Mouse (Mus musculus) intestine, postnatal 0 days (tissue): ENCODE measurements at regions not wholly inside any gene's neighbourhood (a gene's known extent, or its start where the extent isn't known, plus 50 kb on each side); places are given as distances from the start of the nearest gene placed in this dataset.

ENCODE experiments used
- ATAC-seq: fragments of 200-750 bp; cut with Nextera tagmentation; 2 replicates; pipeline ENCODE4 v1.8.0; 2017; ENCODE audit warnings: mild to moderate bottlenecking, moderate TSS enrichment, moderate library complexity
- H3K27ac ChIP-seq: fragments of 300-500 bp; sonication (generic); 2 replicates; pipeline ENCODE4 v1.5.1; 2014; ENCODE audit warnings: mild to moderate bottlenecking, low read depth, low read length, moderate library complexity
- H3K27me3 ChIP-seq: fragments of 300-500 bp; sonication (generic); replicated peaks from 2 replicates; pipeline ENCODE4 v1.6.1; 2014; ENCODE audit warnings: low read length, mixed read lengths; ENCODE audit not compliant: control insufficient read depth, insufficient read depth
- H3K36me3 ChIP-seq: fragments of 300-500 bp; sonication (generic); 2 replicates; pipeline ENCODE4 v1.6.1; 2014; ENCODE audit warnings: mild to moderate bottlenecking, moderate library complexity; ENCODE audit not compliant: control insufficient read depth, insufficient read depth
- H3K4me1 ChIP-seq: fragments of 300-500 bp; sonication (generic); replicated peaks from 2 replicates; pipeline ENCODE4 v1.6.1; 2014; ENCODE audit warnings: antibody characterized with exemption, low read length, mixed read lengths; ENCODE audit not compliant: control insufficient read depth, insufficient read depth
- H3K4me2 ChIP-seq: fragments of 300-500 bp; sonication (generic); replicated peaks from 2 replicates; pipeline ENCODE4 v1.6.1; 2014; ENCODE audit warnings: low read depth, mild to moderate bottlenecking, moderate library complexity
- H3K4me3 ChIP-seq: fragments of 300-500 bp; sonication (generic); 2 replicates; pipeline ENCODE4 v1.5.1; 2014; ENCODE audit warnings: low read depth, low read length
- H3K9ac ChIP-seq: fragments of 300-500 bp; sonication (generic); 2 replicates; pipeline ENCODE4 v1.6.1; 2014; ENCODE audit warnings: mild to moderate bottlenecking, low read depth, low read length
- H3K9me3 ChIP-seq: fragments of 300-500 bp; sonication (generic); 2 replicates; pipeline ENCODE4 v1.6.1; 2016; ENCODE audit warnings: mixed run types; ENCODE audit not compliant: control insufficient read depth
- CTCF ChIP-seq: sonication (generic); IDR thresholded peaks from 2 replicates; pipeline ENCODE4 v1.5.1; 2016; ENCODE audit warnings: low read depth, mild to moderate bottlenecking, control low read depth, antibody characterized with exemption, moderate library complexity
- WGBS: fragments of 180-500 bp; shearing (Covaris S2); extraction: QIAGEN DNeasy Blood & Tissue Kit; methylation state at CpG from one replicate; pipeline ENCODE4 v1.1.7; 2014; 5-methylcytosine and 5-hydroxymethylcytosine counted together

- Histone ChIP-seq H3K4me1 (no peaks in the 10 kb centered on the region), H3K9me3 (no peaks in the 10 kb centered on the region), H3K36me3 (no peaks in the 10 kb centered on the region), H3K4me2 (no peak overlapping the region), H3K9ac (no peak overlapping the region), H3K27me3 (no peaks in the 10 kb centered on the region), H3K4me3 (no peak overlapping the region), H3K27ac (no peak overlapping the region)
- no peak for ATAC-seq
- no peak for TF ChIP-seq CTCF
- 33% methylated on average over 1 of the region's 1 CpGs for WGBS
Observed at GRCm38 (mm10) chr3:50524006-50524405, 80.6 kb upstream of the Slc7a11 start.

- TF ChIP-seq CTCF = no peak
- H3K36me3 ChIP-seq = no peaks in the 10 kb centered on the region
- H3K4me3 ChIP-seq = no peak overlapping the region
- 87% methylated on average over 2 of the region's 2 CpGs for WGBS
- no peak overlapping the region for H3K27ac ChIP-seq
- no peak for ATAC-seq
- H3K27me3 ChIP-seq = no peaks in the 10 kb centered on the region
- no peaks in the 10 kb centered on the region for H3K4me1 ChIP-seq
- H3K9ac ChIP-seq = no peak overlapping the region
- H3K9me3 ChIP-seq = no peaks in the 10 kb centered on the region
- H3K4me2 ChIP-seq = no peak overlapping the region
Observed at GRCm38 (mm10) chr3:50507211-50507610, 63.8 kb upstream of the Slc7a11 start.
